Mouse (Mus musculus): ENCODE results near the gene Mmel1. TPM values are rescaled to one million over a fixed set of nuclear protein-coding genes. Genes with fewer than 3 reads are reported as not detected.

Gene Mmel1
- total and polyA plus RNA-seq, 3 experiments: 0.16 TPM; not detected in 2

- WGBS: 81% methylated on average over 10 of the region's 10 CpGs
These were observed 11.8 kb upstream of the Mmel1 start for GRCm38 (mm10) chr4:154857366-154858240.

GRCm38 (mm10) chr4:154858601-154859000 is 10.8 kb upstream of the Mmel1 start:
- DNase-seq: no peak
- no peak for TF ChIP-seq CTCF (IDR thresholded peaks at IDR 0.05)
- TF ChIP-seq POLR2A (IDR thresholded peaks at IDR 0.05; ENCODE audit: insufficient read depth, low read depth, low read length): no peak
- no peak for TF ChIP-seq EP300 (IDR thresholded peaks at IDR 0.05; ENCODE audit: insufficient read depth, low read depth, low read length)
- 78% methylated on average over 3 of the region's 3 CpGs for WGBS
- Histone ChIP-seq H3K4me3 (no peak overlapping the region), H3K36me3 (ENCODE audit: control insufficient read depth, insufficient read depth, low read length) (no peaks in the 10 kb centered on the region), H3K4me1 (ENCODE audit: control insufficient read depth, insufficient read depth, low read length) (no peaks in the 10 kb centered on the region; the same call in 1 of the 2 replicates), H3K27me3 (ENCODE audit: control insufficient read depth, insufficient read depth, low read length) (peaks cover 6% of the 10 kb centered on the region; the same call in 1 of the 2 replicates), H3K79me2 (replicated peaks; ENCODE audit: control insufficient read depth, insufficient read depth, low read length) (no peaks in the 10 kb centered on the region), H3K27ac (no peak overlapping the region), H3K9ac (ENCODE audit: low read depth, low read length) (no peak overlapping the region)
- intact Hi-C loops (cut with DNase I): no loop called here

More at GRCm38 (mm10) chr4:154857366-154858240, 11.8 kb upstream of the Mmel1 start:
- Histone ChIP-seq H3K9ac (ENCODE audit: low read depth, low read length) (no peak overlapping the region), H3K27ac (no peak overlapping the region), H3K27me3 (ENCODE audit: control insufficient read depth, insufficient read depth, low read length) (peaks cover 6% of the 10 kb centered on the region; the same call in 1 of the 2 replicates), H3K36me3 (ENCODE audit: control insufficient read depth, insufficient read depth, low read length) (no peaks in the 10 kb centered on the region), H3K4me3 (no peak overlapping the region), H3K79me2 (replicated peaks; ENCODE audit: control insufficient read depth, insufficient read depth, low read length) (no peaks in the 10 kb centered on the region), H3K4me1 (ENCODE audit: control insufficient read depth, insufficient read depth, low read length) (no peaks in the 10 kb centered on the region; the same call in 1 of the 2 replicates)
- TF ChIP-seq CTCF (IDR thresholded peaks at IDR 0.05): no peak
- no peak for TF ChIP-seq EP300 (IDR thresholded peaks at IDR 0.05; ENCODE audit: insufficient read depth, low read depth, low read length)
- no peak for TF ChIP-seq POLR2A (IDR thresholded peaks at IDR 0.05; ENCODE audit: insufficient read depth, low read depth, low read length)
- intact Hi-C loops (cut with DNase I): no loop called here
- DNase-seq: no peak

- no peaks in the 10 kb centered on the region for H3K27me3 ChIP-seq (ENCODE audit: control insufficient read depth, insufficient read depth, low read length)
- intact Hi-C loops (cut with DNase I): no loop called here
- H3K9ac ChIP-seq (ENCODE audit: low read depth, low read length): no peak overlapping the region
- H3K36me3 ChIP-seq (ENCODE audit: control insufficient read depth, insufficient read depth, low read length): no peaks in the 10 kb centered on the region
- no peaks in the 10 kb centered on the region for H3K79me2 ChIP-seq (replicated peaks; ENCODE audit: control insufficient read depth, insufficient read depth, low read length)
- TF ChIP-seq EP300 (IDR thresholded peaks at IDR 0.05; ENCODE audit: insufficient read depth, low read depth, low read length) (no peak), CTCF (IDR thresholded peaks at IDR 0.05) (no peak), POLR2A (IDR thresholded peaks at IDR 0.05; ENCODE audit: insufficient read depth, low read depth, low read length) (no peak)
- H3K27ac ChIP-seq: no peak overlapping the region
- WGBS: 70% methylated on average over 5 of the region's 5 CpGs
- no peak overlapping the region for H3K4me3 ChIP-seq
- peaks cover 2% of the 10 kb centered on the region; the same call in 1 of the 2 replicates for H3K4me1 ChIP-seq (ENCODE audit: control insufficient read depth, insufficient read depth, low read length)
- DNase-seq: no peak
These were observed 7.4 kb upstream of the Mmel1 start for GRCm38 (mm10) chr4:154861967-154862366.

DNA sequence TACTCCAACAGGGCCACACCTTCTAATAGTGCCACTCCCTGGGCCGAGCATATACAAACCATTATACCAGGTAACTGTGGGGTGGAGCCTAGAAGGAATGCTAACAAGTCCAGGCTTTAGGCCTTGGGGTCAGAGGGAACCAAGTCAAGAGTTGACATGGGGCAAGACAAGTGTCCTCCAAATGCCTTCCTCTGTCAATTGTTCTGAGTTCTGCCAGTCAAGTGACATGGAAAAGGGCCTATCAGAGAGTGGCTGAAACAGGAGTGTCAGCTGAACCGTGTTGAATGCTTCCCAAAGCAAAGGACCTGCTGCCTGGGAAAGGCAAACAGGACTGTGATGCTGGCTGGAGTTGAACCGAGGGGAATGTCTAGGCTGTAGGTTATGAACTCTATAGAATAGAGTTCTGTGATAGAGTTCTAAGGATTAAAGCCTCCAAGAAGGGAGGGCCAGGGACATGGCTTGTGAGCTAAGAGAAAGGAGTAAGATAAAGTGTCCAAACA is 5.9 kb upstream of the Mmel1 start:
- H3K27me3 ChIP-seq (ENCODE audit: control insufficient read depth, insufficient read depth, low read length): no peaks in the 10 kb centered on the region
- no peaks in the 10 kb centered on the region for H3K79me2 ChIP-seq (replicated peaks; ENCODE audit: control insufficient read depth, insufficient read depth, low read length)
- DNase-seq: no peak
- WGBS: 74% methylated on average over 3 of the region's 3 CpGs
- peaks cover 2% of the 10 kb centered on the region; the same call in 1 of the 2 replicates for H3K4me1 ChIP-seq (ENCODE audit: control insufficient read depth, insufficient read depth, low read length)
- H3K36me3 ChIP-seq (ENCODE audit: control insufficient read depth, insufficient read depth, low read length): no peaks in the 10 kb centered on the region
- TF ChIP-seq EP300 (IDR thresholded peaks at IDR 0.05; ENCODE audit: insufficient read depth, low read depth, low read length) (no peak), POLR2A (IDR thresholded peaks at IDR 0.05; ENCODE audit: insufficient read depth, low read depth, low read length) (no peak), CTCF (IDR thresholded peaks at IDR 0.05) (no peak)
- intact Hi-C loops (cut with DNase I): no loop called here
- H3K4me3 ChIP-seq: no peak overlapping the region
- H3K9ac ChIP-seq (ENCODE audit: low read depth, low read length): no peak overlapping the region
- no peak overlapping the region; the same call in 1 of the 2 replicates for H3K27ac ChIP-seq

GRCm38 (mm10) chr4:154864271-154864771 is 5.1 kb upstream of the Mmel1 start:
- H3K36me3 ChIP-seq (ENCODE audit: control insufficient read depth, insufficient read depth, low read length): no peaks in the 10 kb centered on the region
- WGBS: 3% methylated on average over 18 of the region's 18 CpGs
- H3K4me3 ChIP-seq: peak overlapping the region; percentile 54
- intact Hi-C loops (cut with DNase I): no loop called here
- no peaks in the 10 kb centered on the region for H3K27me3 ChIP-seq (ENCODE audit: control insufficient read depth, insufficient read depth, low read length)
- peaks cover 2% of the 10 kb centered on the region; the same call in 1 of the 2 replicates for H3K4me1 ChIP-seq (ENCODE audit: control insufficient read depth, insufficient read depth, low read length)
- TF ChIP-seq POLR2A (IDR thresholded peaks at IDR 0.05; ENCODE audit: insufficient read depth, low read depth, low read length): 0 out of 2 replicates have a peak, but pooled peaks have one; percentile 36
- no peak for TF ChIP-seq EP300 (IDR thresholded peaks at IDR 0.05; ENCODE audit: insufficient read depth, low read depth, low read length)
- TF ChIP-seq CTCF (IDR thresholded peaks at IDR 0.05): peak; percentile 64
- H3K79me2 ChIP-seq (replicated peaks; ENCODE audit: control insufficient read depth, insufficient read depth, low read length): no peaks in the 10 kb centered on the region
- DNase-seq: peak; percentile 90 to 91
- peak overlapping the region; percentile 51 for H3K27ac ChIP-seq
- H3K9ac ChIP-seq (ENCODE audit: low read depth, low read length): peak overlapping the region; percentile 40; the same call in 1 of the 2 replicates

Measured in heart, adult 2 months (tissue).